ENCODE assay signal across 8 mouse cellular contexts in the genomic region with DNA sequence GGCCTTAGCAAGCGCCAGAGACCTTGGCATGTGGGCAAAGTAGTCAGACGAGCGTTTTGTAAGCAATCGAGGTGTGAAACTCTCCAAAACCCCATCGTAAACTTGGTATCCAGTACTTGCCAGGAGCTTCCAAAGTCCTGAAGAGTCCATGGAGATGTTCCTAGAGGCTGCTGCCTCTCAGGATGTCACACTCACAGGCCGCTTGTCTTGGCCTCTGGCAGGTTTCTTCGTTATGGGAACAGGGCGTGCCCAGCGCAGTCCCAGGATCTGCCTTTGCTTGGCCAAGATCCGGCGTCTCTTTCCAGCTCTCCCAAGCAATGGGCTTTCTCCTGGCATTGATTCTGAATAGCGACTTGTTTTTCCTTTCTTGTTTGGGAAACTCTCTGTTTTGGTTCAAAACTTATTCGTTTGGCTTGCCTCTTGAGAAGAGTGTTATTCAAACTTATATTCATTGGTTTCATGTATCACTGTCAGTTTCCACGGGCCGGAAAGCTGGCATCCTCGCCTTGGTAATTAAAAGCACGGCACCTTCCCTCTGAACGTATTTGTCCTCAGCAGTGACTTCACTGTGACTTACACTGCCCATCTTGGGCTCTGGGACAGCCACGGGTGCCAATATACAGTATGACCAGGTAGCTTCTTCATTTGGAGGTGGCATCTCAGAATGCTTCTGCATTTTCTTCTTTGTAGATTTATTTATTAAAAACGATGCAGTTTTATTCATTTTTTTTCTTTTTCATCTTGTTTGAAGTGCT. TPM values are rescaled to one million over a fixed set of nuclear protein-coding genes. Genes with fewer than 3 reads are reported as not detected.
DNase-seq lines count a peak whose midpoint lies in the region; ATAC-seq lines count a peak whose summit lies in the region.

No protein-coding gene starts in this region.

- no peaks in the 10 kb centered on the region for H3K9me3 ChIP-seq in forebrain, embryonic 11.5 days (ENCODE audit: control insufficient read depth, low read length)
- H3K9me3 ChIP-seq in limb, embryonic 13.5 days = no peaks in the 10 kb centered on the region
- no peaks in the 10 kb centered on the region for H3K9me3 ChIP-seq in midbrain, embryonic 15.5 days

- intact Hi-C loops in heart, postnatal 36 days (cut with DNase I) = loop anchor here (5.0 kb wide), 1 partner anchor 197 kb away; no protein-coding TSS in a partner anchor

- peak overlapping the region; percentile 79 for H3K9ac ChIP-seq in forebrain, embryonic 11.5 days (ENCODE audit: low read length)
- peak overlapping the region; percentile 86 for H3K9ac ChIP-seq in limb, embryonic 13.5 days
- H3K9ac ChIP-seq in midbrain, embryonic 15.5 days = peak overlapping the region; percentile 64

- no peak for ATAC-seq in forebrain, embryonic 11.5 days (replicated peaks; ENCODE audit: low FRiP score)
- no peak for ATAC-seq in limb, embryonic 13.5 days (ENCODE audit: low FRiP score, low read depth)
- ATAC-seq in midbrain, embryonic 15.5 days (replicated peaks) = no peak

- peak overlapping the region; percentile 76 for H3K4me3 ChIP-seq in forebrain, embryonic 11.5 days (ENCODE audit: low read depth, low read length)
- peak overlapping the region; percentile 65 for H3K4me3 ChIP-seq in limb, embryonic 13.5 days
- peak overlapping the region; percentile 73 for H3K4me3 ChIP-seq in midbrain, embryonic 15.5 days

- WGBS in forebrain, embryonic 11.5 days = 20% methylated on average over 20 of the region's 20 CpGs
- WGBS in limb, embryonic 13.5 days = 12% methylated on average over 20 of the region's 20 CpGs
- 18% methylated on average over 20 of the region's 20 CpGs for WGBS in midbrain, embryonic 15.5 days

- peak overlapping the region; percentile 92 for H3K4me2 ChIP-seq in forebrain, embryonic 11.5 days (ENCODE audit: low read depth, low read length, severe bottlenecking)
- H3K4me2 ChIP-seq in limb, embryonic 13.5 days (replicated peaks) = peak overlapping the region; percentile 91
- peak overlapping the region; percentile 83 for H3K4me2 ChIP-seq in midbrain, embryonic 15.5 days

- peaks cover 14% of the 10 kb centered on the region for H3K4me1 ChIP-seq in forebrain, embryonic 11.5 days (replicated peaks; ENCODE audit: control insufficient read depth, insufficient read depth, low read length)
- peaks cover 48% of the 10 kb centered on the region for H3K4me1 ChIP-seq in limb, embryonic 13.5 days
- peaks cover 29% of the 10 kb centered on the region for H3K4me1 ChIP-seq in midbrain, embryonic 15.5 days

- peaks cover 6% of the 10 kb centered on the region for H3K36me3 ChIP-seq in forebrain, embryonic 11.5 days (ENCODE audit: control insufficient read depth, insufficient read depth, low read length)
- H3K36me3 ChIP-seq in limb, embryonic 13.5 days = peaks cover 19% of the 10 kb centered on the region
- peaks cover 14% of the 10 kb centered on the region for H3K36me3 ChIP-seq in midbrain, embryonic 15.5 days (replicated peaks)

- no peaks in the 10 kb centered on the region for H3K27me3 ChIP-seq in forebrain, embryonic 11.5 days (ENCODE audit: control insufficient read depth, insufficient read depth, low read length)
- H3K27me3 ChIP-seq in limb, embryonic 13.5 days = no peaks in the 10 kb centered on the region
- no peaks in the 10 kb centered on the region for H3K27me3 ChIP-seq in midbrain, embryonic 15.5 days (replicated peaks)

- DNase-seq in cerebellum, adult 11 months = peak; percentile 32
- DNase-seq in cerebellum, adult 8-10 months = no peak
- DNase-seq in MN1 (ENCODE audit: low spot score) = peak; percentile 76
- no peak for DNase-seq in forebrain, embryonic 11.5 days (ENCODE audit: low spot score)
- peak; percentile 57 to 62 for DNase-seq in heart, postnatal 36 days
- no peak for DNase-seq in c-Kit-positive CD71-positive TER-119-positive erythroid progenitor cells, embryonic 14.5 days (ENCODE audit: low spot score)

- peak overlapping the region; percentile 80; the same call in 1 of the 2 replicates for H3K27ac ChIP-seq in forebrain, embryonic 11.5 days (ENCODE audit: low read depth, low read length)
- peak overlapping the region; percentile 87 for H3K27ac ChIP-seq in limb, embryonic 13.5 days
- peak overlapping the region; percentile 89 for H3K27ac ChIP-seq in midbrain, embryonic 15.5 days

RNA-seq across cellular contexts. Expression of a gene that starts 2.3 kb away (rescaled TPM):
- polyA plus RNA-seq in forebrain, embryonic 11.5 days (2014; fragmentation: Nextera tagmentation; extraction: Ambion mirVana) = 110 and 116 TPM in 2 replicates
- 10 to 100 TPM; 26.2 to 28.1 TPM for total RNA-seq in heart, postnatal 36 days (2021)
- polyA plus RNA-seq in limb, embryonic 13.5 days (2015; fragmentation: Nextera tagmentation; extraction: Ambion mirVana) = 88.4 and 96.1 TPM in 2 replicates
- polyA plus RNA-seq in midbrain, embryonic 15.5 days (2015; fragmentation: Nextera tagmentation; extraction: Ambion mirVana) = 82.9 and 88.7 TPM in 2 replicates

RNA-seq across cellular contexts. Expression of a gene that starts 36.7 kb away (rescaled TPM):
- 16.0 and 16.5 TPM in 2 replicates for polyA plus RNA-seq in forebrain, embryonic 11.5 days (2014; fragmentation: Nextera tagmentation; extraction: Ambion mirVana)
- 1 to 10 TPM; 6.7 to 8.1 TPM for total RNA-seq in heart, postnatal 36 days (2021)
- polyA plus RNA-seq in limb, embryonic 13.5 days (2015; fragmentation: Nextera tagmentation; extraction: Ambion mirVana) = 8.5 and 10.1 TPM in 2 replicates
- polyA plus RNA-seq in midbrain, embryonic 15.5 days (2015; fragmentation: Nextera tagmentation; extraction: Ambion mirVana) = 15.3 and 17.5 TPM in 2 replicates

Comparison
In these comparisons a context has a peak if more than half of its experiments do, and no peak if none do; other contexts are left out.
1. DNase-seq: peak in cerebellum, adult 11 months (single experiment), MN1 (single experiment) and heart, postnatal 36 days (2 of 2); none in cerebellum, adult 8-10 months (single experiment), forebrain, embryonic 11.5 days (single experiment) and c-Kit-positive CD71-positive TER-119-positive erythroid progenitor cells, embryonic 14.5 days (single experiment).
2. Peak in every context shown above with its lines, with median percentiles within 50 percentile points of each other: H3K27ac ChIP-seq, H3K4me2 ChIP-seq, H3K4me3 ChIP-seq and H3K9ac ChIP-seq.